Mouse (Mus musculus) cerebellum, adult 18-20 months (tissue): ENCODE data around the gene Bricd5.
A peak's percentile ranks its signal among the peaks of the same experiment; 100 is the strongest.
"Not testable (repeated sequence)": the region's sequence is repeated elsewhere in the genome, so short reads cannot be mapped to it uniquely, and the experiment has no call there.

ENCODE experiments used
- DNase-seq, 2 experiments: peaks; one replicate each; pipeline ENCODE4 v3.0.0; 2021

Gene Bricd5

GRCm38 (mm10) chr17:24473612-24474275 lies at the start of gene Bricd5:
Gene Bricd5 (plus strand): TSS chr17:24473884.
- DNase-seq: no peak

GRCm38 (mm10) chr17:24424489-24424888 lies 49.2 kb upstream of the Bricd5 start:
- DNase-seq: no peak

DNA sequence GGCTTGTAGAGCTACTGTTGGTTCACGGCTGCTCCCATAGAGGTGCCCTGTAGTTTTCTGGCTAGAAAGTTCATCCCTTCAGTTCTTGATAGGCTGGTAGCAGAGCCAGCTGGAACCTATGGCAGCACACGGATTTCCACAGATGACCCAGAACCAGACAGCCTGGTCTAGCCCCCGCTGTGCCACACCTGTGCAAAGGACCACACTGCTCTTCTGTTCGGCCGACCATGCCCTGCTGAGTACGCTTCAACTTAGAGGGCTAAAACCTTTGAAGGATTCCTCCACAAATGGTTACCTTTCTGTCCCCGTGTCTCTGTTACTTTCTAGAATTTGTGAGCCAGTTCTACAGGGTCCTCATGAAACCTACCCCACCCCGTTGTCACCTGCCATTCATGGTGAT lies 48.4 kb upstream of the Bricd5 start:
- DNase-seq: peak; percentile 49 to 53

GRCm38 (mm10) chr17:24425905-24426304 lies 47.8 kb upstream of the Bricd5 start:
- peak in 1 of 2 experiments; percentile 23 for DNase-seq

- peak; percentile 96 to 99 for DNase-seq
These were observed 47.1 kb upstream of the Bricd5 start, which contains the start of gene Eci1 for GRCm38 (mm10) chr17:24426471-24427169. Gene Eci1 (plus strand): TSS chr17:24426641.

- peak in 1 of 2 experiments; percentile 13 for DNase-seq
These were observed 46.5 kb upstream of the Bricd5 start for GRCm38 (mm10) chr17:24427170-24427557.

DNA sequence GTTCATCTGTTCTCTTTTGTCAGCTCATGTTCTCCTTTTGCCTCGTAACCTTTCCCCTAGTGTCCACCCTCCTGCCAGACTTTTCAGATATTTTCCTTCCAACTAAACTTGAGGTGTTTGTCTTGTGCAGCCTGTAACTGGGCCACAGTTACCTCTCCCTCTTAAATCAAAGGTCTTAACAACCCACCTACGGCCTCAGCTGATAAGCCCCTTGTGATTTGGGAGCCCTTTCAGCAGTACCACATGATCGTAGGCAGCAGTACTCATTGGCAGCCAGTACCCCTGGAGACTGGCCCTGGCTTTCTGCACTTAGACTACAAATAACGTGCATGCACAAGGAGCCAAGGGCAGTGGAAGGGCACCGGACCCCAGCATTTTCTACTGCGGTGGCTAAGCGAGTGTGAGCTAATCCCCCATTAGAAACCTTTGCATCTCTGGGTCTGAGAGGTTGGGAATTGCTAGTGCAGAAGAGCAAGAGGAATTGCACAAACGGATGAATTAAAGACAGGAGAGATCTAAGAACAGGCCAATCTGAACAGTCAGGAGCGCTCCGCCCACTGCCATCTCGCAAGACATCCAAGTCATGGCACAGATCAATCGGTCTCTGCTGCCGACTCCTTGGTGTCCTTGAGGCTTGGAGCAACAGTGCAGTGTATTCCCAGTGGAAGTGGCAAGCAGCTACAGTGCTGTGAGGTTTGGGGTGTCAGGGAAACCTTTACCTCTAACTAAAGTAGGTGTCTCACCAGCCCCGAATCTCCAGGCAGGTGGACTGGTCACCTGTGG lies 44.3 kb upstream of the Bricd5 start:
- DNase-seq: no peak

DNA sequence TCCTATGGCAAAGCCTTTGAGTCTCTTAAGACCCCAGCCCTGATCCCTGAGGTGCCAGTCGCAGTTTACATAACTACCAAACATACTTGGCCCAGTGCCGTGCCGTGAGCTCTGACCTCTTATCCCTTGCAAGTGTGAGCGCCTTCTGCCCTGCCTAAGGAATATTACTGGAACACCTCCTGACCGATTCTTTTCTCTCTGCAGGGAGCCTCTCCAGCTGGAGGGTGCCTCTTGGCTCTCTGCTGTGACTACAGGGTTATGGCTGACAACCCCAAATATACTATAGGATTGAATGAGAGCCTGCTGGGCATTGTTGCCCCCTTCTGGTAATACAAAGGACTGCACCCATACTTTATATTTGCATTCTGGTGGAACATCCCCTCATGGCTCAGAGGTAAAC lies 36.7 kb upstream of the Bricd5 start:
- peak; percentile 53 to 66 for DNase-seq

DNA sequence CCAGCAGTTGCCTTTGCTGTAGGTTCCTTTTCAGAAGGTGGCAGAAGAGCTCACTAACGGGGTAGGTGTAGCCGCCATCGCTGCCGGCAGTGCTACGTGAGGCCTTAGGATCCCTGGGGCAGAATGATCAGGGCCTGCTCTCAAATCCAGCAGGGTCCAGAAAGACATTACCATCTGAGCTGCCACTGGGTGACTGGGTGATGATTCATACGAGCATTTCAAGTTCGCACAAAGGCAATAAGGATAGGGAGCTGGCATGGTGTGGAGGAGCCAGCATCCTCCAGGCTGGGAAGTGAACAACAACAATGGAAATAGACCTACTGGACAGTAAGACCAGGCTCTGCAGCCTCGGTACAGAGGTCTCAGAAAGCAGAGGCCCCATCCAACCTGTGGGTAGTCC lies 33.3 kb upstream of the Bricd5 start:
- no peak for DNase-seq

- no peak for DNase-seq
These were observed 32.5 kb upstream of the Bricd5 start for GRCm38 (mm10) chr17:24441148-24441547.

- DNase-seq: no peak
These were observed 31.6 kb upstream of the Bricd5 start for GRCm38 (mm10) chr17:24442107-24442506.

DNA sequence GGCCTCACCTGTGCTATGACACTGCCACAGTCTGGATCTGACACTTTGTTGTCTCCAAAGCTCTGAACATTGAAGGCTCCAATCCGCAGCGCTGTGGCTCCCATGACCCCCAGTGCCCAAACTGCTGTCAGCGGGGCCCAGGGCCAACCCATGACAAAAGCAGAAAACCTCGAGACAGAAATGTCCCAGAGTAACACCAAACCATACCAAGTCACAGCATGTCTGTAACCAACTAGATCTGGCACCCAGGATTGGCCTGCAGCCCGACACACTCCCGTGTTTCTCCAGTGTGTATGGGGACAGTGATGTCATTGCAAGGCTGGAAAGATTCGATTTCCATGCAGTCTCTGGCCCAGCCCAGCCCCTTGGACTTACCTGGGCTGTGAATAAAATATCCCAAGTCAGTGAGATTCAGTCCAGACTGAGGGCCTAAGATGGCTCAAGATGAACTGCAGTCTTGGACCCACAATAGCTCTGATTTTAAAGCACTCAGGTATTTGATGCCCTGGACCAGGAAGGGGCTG lies 31.0 kb upstream of the Bricd5 start, which contains the start of gene Dnase1l2:
Dnase1l2 (minus strand) TSS at position 474 of the 524 bp plus-strand sequence.
- peak; percentile 52 to 54 for DNase-seq

DNA sequence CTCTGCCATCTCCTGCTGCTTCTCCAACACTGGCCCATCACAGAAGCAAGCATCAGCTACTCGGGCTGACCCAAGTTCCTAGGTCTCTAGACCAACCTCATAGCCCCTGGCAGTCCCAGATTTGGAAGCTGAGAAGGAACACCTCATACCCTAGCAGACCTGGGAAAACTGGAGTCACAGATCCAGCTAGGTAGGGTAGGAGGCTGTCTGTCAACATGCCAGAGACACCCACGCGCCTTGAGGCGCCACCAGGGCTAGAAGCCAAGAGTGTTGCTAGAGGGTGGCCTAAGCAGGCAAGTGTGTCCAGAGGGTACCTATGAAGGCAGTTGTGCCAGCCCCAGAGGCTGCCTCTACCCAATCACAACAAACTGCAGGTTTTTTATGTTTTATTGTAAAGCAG lies 30.3 kb upstream of the Bricd5 start:
- peak; percentile 79 to 80 for DNase-seq

- DNase-seq: no peak
These were observed 27.1 kb upstream of the Bricd5 start for GRCm38 (mm10) chr17:24446590-24446989.

DNA sequence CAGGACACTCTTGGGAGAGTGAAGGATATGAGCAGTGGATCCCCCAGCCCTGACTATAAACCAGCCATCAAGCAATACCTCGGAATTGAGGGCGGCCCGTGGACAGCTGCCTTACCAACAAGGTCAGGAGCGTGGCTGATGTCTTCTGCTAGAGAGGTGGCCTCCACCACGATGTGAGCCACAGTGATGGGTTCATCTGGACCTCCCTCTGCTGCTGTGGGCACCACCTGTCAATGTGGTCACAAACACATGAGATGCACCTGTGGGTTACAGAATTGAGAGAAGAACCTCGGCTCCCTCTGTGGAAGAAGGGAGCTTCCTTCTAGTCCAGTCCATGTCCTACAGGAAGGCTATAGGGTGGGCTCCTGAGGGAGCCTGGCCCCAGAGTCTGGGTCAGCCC lies 24.2 kb upstream of the Bricd5 start:
- DNase-seq: no peak

DNA sequence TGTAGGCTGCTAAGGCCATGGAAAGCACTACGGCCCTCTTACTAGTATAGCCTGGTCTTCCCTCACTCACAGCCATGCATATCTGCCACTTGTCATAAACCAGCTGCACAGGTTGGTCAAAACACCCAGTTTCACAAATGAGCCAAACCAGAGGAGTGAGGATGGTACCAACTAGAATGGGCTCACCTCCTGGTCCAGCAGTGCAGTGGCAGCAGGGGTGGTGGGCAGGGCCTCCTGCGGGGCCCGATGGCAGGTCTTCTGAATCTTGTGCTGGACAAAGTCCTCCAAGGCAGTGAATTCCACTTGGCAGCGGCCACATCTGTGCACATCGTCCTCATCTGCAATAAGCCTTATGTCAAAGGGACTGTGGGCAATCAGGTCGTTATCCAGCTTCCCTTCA lies 22.5 kb upstream of the Bricd5 start:
- DNase-seq: no peak

DNA sequence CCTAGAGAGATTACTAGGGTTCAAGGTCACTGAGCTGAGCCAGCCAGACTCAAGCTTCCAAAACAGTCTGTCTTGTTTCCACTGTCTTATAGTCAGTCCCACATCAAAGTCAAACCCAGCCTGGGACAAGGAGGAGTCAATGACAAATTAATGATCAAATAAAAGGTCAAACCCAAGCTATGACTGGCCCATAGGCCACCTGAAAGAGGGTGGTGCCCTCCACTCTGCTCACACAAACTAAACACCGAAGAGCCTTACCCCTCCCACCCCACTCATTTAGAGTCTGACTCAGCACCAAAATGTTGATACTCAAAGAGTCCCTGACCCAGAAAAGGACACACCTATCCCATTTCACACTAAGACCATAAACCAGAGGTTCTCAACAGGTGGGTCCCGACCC lies 20.3 kb upstream of the Bricd5 start:
- no peak for DNase-seq

DNA sequence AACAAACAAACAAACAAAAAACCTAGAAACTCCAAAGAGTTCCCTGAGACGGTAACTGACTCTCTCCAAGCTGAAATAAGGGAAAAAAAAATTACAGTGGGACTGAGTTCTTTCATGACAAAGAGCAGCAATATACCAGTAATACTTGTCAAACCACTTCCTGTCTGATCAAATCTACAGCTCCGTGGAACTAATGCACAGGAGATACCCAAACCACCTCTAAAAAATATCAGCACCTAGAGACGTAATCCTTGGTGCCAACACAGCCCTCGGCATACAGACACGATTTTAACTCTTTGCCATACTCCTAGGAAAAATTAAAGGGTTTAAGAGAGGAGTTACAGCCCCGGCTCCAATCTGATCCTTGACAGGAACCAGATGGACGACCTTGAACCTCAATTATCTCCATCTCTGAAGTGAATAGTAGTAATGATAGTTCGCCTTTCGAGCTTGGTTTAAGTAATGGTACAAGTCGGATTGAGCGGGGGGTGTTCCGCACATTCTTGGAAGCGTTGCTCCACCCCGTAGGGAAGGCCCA lies 19.4 kb upstream of the Bricd5 start:
- DNase-seq: no peak

GRCm38 (mm10) chr17:24454756-24455522 lies 18.7 kb upstream of the Bricd5 start:
- DNase-seq: peak; percentile 97 to 100

DNA sequence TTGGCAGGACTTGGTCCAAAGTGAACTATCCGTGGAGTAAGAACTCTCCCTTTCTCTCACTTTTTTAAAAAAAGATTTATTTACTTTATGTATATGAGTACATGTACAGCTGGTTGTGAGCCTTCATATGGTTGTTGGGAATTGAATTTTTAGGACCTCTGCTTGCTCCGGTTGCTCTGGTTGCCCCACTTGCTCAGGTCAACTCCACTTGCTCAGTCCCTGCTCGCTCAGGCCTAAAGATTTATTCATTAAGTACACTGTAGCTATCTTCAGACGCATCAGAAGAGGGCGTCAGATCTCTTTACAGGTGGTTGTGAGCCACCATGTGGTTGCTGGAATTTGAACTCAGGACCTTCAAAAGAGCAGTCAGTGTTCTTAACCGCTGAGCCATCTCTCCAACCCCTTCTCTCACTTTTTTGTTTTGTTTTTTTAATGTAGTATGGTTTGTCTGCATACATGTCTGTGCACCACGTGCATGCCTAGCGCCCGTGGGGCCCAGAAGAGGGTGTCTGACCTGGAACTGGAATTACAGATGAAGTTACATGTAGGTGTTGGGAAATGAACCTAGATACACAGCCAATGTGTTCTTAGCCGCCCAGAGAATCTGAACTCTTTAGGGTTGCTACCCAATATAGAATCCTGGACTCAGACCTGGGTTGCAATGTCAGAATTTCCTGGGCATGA lies 18.0 kb upstream of the Bricd5 start:
- DNase-seq: not testable (repeated sequence)

DNA sequence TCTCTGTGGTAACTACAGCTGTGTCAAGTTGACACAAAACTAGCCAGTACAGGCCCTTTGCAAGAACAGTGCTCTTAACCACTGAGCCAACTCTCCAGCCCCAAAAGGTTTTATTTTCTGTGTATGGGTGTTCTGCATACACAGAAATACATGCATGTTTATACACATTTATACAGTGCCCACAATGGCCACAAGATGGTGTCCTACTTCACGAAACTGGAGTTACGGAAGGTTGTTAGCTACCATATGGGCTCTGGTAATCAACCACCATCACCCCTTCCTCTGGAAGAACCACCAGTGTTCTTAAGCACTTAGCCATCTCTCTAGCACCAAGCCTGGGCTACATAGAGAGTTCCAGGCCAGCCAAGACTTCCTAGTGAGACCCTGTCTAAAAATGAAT lies 12.1 kb upstream of the Bricd5 start:
- peak; percentile 39 to 47 for DNase-seq

- DNase-seq: no peak
These were observed 10.8 kb upstream of the Bricd5 start for GRCm38 (mm10) chr17:24462932-24463331.
